Mouse (Mus musculus): Measurements from ENCODE around the gene Plcb4. TPM values are rescaled to one million over a fixed set of nuclear protein-coding genes. Genes with fewer than 3 reads are reported as not detected.
"Not testable (repeated sequence)": the region's sequence is repeated elsewhere in the genome, so short reads cannot be mapped to it uniquely, and the experiment has no call there.

The Plcb4 gene
- total RNA-seq, 1 experiment = 24.0 TPM

DNA sequence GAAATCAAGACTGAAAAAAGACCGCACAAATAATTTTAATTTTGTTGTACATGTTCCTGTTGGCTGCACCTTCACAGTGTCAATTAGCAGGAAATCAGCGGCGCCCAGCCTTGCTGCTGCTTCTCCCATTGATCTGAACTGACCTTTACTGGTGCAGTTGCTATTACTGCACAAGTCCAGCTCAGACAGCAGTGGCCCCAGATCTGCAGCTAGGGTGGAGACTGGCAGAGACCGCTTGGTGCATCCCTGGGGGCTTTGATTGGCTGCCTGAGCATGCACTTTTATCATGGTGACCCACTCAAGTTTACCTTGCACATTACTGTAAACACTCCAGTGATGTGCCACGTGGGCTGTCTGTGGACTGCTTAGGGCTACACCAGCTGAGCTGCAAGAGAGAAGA, 45.9 kb downstream of the Plcb4 start:
- no peak overlapping the region for H3K4me3 ChIP-seq (ENCODE audit: insufficient read depth in 1 of 2, low read depth in 1 of 2, low read length in 2 of 2, poor library complexity in 1 of 2, severe bottlenecking in 1 of 2)
- no peak overlapping the region for H3K9ac ChIP-seq (ENCODE audit: insufficient read depth, low read depth, low read length, poor library complexity, severe bottlenecking)
- in situ Hi-C loops (cut with MboI; ENCODE audit: low sequenced_read_pairs in 2 of 2, unreplicated experiment in 2 of 2) = no loop called here
- TF ChIP-seq MAFK (IDR thresholded peaks at IDR 0.05; ENCODE audit: insufficient read depth, low read depth, low read length) = no peak
- TF ChIP-seq CHD2 (IDR thresholded peaks at IDR 0.05; ENCODE audit: low read depth, low read length) = no peak
- no peak for TF ChIP-seq HCFC1 (IDR thresholded peaks at IDR 0.05; ENCODE audit: borderline replicate concordance, insufficient read depth, low read length)
- no peaks in the 10 kb centered on the region for H3K9me3 ChIP-seq (ENCODE audit: control insufficient read depth, insufficient read depth, low read depth, low read length)
- no peaks in the 10 kb centered on the region for H3K36me3 ChIP-seq (ENCODE audit: control insufficient read depth, insufficient read depth, low read length, poor library complexity, severe bottlenecking)
- no peak for DNase-seq (ENCODE audit: low read depth, low spot score)
- no peak overlapping the region for H3K27ac ChIP-seq (ENCODE audit: insufficient read depth, low read depth, low read length, poor library complexity, severe bottlenecking)
- H3K4me1 ChIP-seq (ENCODE audit: control insufficient read depth in 2 of 2, insufficient read depth in 2 of 2, low read length in 2 of 2, poor library complexity in 1 of 2) = peaks cover 0 to 4% of the 10 kb centered on the region in 2 experiments; a peak in 1 of 4 replicates

DNA sequence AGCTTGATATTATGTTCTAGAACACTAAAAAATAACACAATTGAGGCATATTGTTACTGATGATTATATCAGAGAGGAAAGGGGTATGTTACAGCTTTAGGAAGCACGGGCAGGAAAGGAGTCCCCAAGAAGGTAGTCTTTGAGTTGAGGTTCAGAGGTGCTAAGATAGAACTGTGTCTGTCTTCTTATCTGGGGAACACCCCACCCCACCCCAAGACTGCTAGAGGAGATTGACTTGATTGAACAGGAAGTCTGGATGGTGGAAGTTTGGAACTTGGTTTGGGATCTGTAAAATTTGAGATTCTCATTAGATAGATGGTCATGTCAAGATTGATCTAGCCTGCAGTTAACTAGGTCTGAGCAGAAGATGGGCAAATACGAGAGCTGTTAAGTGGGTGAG, 48.5 kb downstream of the Plcb4 start:
- no peak overlapping the region for H3K27ac ChIP-seq (ENCODE audit: insufficient read depth, low read depth, low read length, poor library complexity, severe bottlenecking)
- no peaks in the 10 kb centered on the region for H3K36me3 ChIP-seq (ENCODE audit: control insufficient read depth, insufficient read depth, low read length, poor library complexity, severe bottlenecking)
- H3K9ac ChIP-seq (ENCODE audit: insufficient read depth, low read depth, low read length, poor library complexity, severe bottlenecking) = no peak overlapping the region
- TF ChIP-seq ZC3H11A (IDR thresholded peaks at IDR 0.05; ENCODE audit: borderline replicate concordance, low read depth, low read length) (no peak), ZNF384 (IDR thresholded peaks at IDR 0.05; ENCODE audit: low read depth, low read length) (no peak), MAFK (IDR thresholded peaks at IDR 0.05; ENCODE audit: insufficient read depth, low read depth, low read length) (no peak)
- H3K4me3 ChIP-seq (ENCODE audit: insufficient read depth in 1 of 2, low read depth in 1 of 2, low read length in 2 of 2, poor library complexity in 1 of 2, severe bottlenecking in 1 of 2) = no peak overlapping the region
- no peak for DNase-seq (ENCODE audit: low read depth, low spot score)
- peaks cover 0 to 8% of the 10 kb centered on the region in 2 experiments; a peak in 3 of 4 replicates for H3K4me1 ChIP-seq (ENCODE audit: control insufficient read depth in 2 of 2, insufficient read depth in 2 of 2, low read length in 2 of 2, poor library complexity in 1 of 2)
- no peaks in the 10 kb centered on the region for H3K9me3 ChIP-seq (ENCODE audit: control insufficient read depth, insufficient read depth, low read depth, low read length)
- in situ Hi-C loops (cut with MboI; ENCODE audit: low sequenced_read_pairs in 2 of 2, unreplicated experiment in 2 of 2) = no loop called here

DNA sequence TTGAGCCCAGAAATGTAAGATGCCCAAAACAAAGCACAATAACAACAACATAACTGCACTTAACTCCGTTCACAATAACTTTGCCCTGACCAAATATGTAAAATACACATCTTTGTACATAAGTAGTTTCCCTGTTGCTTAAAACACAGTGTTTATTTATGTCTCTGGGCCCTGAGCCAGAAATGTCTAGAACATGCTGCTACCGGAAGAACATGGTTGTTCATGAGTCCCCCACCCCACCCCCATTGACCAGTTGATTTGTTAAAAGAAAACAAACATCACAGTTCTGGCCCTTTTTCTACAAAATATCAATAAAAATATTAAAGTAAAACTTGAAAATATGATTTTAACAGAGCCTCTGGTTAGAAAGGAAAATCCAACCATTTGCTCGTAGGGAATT, 49.6 kb downstream of the Plcb4 start:
- no peak for TF ChIP-seq HCFC1 (IDR thresholded peaks at IDR 0.05; ENCODE audit: borderline replicate concordance, insufficient read depth, low read length)
- TF ChIP-seq ZNF384 (IDR thresholded peaks at IDR 0.05; ENCODE audit: low read depth, low read length) = no peak
- TF ChIP-seq ZC3H11A (IDR thresholded peaks at IDR 0.05; ENCODE audit: borderline replicate concordance, low read depth, low read length) = no peak
- no peak for TF ChIP-seq MAFK (IDR thresholded peaks at IDR 0.05; ENCODE audit: insufficient read depth, low read depth, low read length)
- TF ChIP-seq CHD2 (IDR thresholded peaks at IDR 0.05; ENCODE audit: low read depth, low read length) = no peak
- H3K9me3 ChIP-seq (ENCODE audit: control insufficient read depth, insufficient read depth, low read depth, low read length) = no peaks in the 10 kb centered on the region
- H3K27ac ChIP-seq (ENCODE audit: insufficient read depth, low read depth, low read length, poor library complexity, severe bottlenecking) = no peak overlapping the region
- no peaks in the 10 kb centered on the region for H3K36me3 ChIP-seq (ENCODE audit: control insufficient read depth, insufficient read depth, low read length, poor library complexity, severe bottlenecking)
- peaks cover 2 to 9% of the 10 kb centered on the region in 2 experiments; a peak in 3 of 4 replicates for H3K4me1 ChIP-seq (ENCODE audit: control insufficient read depth in 2 of 2, insufficient read depth in 2 of 2, low read length in 2 of 2, poor library complexity in 1 of 2)
- H3K9ac ChIP-seq (ENCODE audit: insufficient read depth, low read depth, low read length, poor library complexity, severe bottlenecking) = no peak overlapping the region
- DNase-seq (ENCODE audit: low read depth, low spot score) = no peak
- H3K4me3 ChIP-seq (ENCODE audit: insufficient read depth in 1 of 2, low read depth in 1 of 2, low read length in 2 of 2, poor library complexity in 1 of 2, severe bottlenecking in 1 of 2) = no peak overlapping the region
- in situ Hi-C loops (cut with MboI; ENCODE audit: low sequenced_read_pairs in 2 of 2, unreplicated experiment in 2 of 2) = no loop called here

DNA sequence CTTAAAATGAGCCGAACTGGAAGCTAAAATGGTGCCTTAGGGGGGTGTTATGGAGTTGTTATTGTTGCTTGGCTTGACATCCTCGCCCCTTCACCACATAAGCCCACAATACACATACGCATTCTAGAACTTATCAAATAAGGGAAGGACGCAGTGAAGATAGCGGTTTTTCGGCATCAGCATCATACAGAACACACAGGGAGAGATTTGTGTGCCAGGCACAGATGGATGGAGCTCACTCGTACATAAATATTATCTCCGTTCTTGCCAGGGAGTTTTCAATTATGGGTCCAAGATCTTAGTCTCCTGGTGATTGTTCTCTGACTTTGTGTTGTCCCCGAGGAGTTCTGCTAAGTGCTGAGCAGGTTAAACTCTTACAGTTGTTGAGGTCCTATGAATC, 50.0 kb downstream of the Plcb4 start:
- Histone ChIP-seq H3K36me3 (ENCODE audit: control insufficient read depth, insufficient read depth, low read length, poor library complexity, severe bottlenecking) (no peaks in the 10 kb centered on the region), H3K9ac (ENCODE audit: insufficient read depth, low read depth, low read length, poor library complexity, severe bottlenecking) (no peak overlapping the region), H3K27ac (ENCODE audit: insufficient read depth, low read depth, low read length, poor library complexity, severe bottlenecking) (no peak overlapping the region), H3K4me1 (ENCODE audit: control insufficient read depth in 2 of 2, insufficient read depth in 2 of 2, low read length in 2 of 2, poor library complexity in 1 of 2) (peaks cover 2 to 6% of the 10 kb centered on the region in 2 experiments; a peak in 3 of 4 replicates), H3K4me3 (ENCODE audit: insufficient read depth in 1 of 2, low read depth in 1 of 2, low read length in 2 of 2, poor library complexity in 1 of 2, severe bottlenecking in 1 of 2) (no peak overlapping the region), H3K9me3 (ENCODE audit: control insufficient read depth, insufficient read depth, low read depth, low read length) (no peaks in the 10 kb centered on the region)
- no peak for TF ChIP-seq HCFC1 (IDR thresholded peaks at IDR 0.05; ENCODE audit: borderline replicate concordance, insufficient read depth, low read length)
- no peak for TF ChIP-seq MAFK (IDR thresholded peaks at IDR 0.05; ENCODE audit: insufficient read depth, low read depth, low read length)
- TF ChIP-seq ZC3H11A (IDR thresholded peaks at IDR 0.05; ENCODE audit: borderline replicate concordance, low read depth, low read length) = no peak
- TF ChIP-seq CHD2 (IDR thresholded peaks at IDR 0.05; ENCODE audit: low read depth, low read length) = no peak
- no peak for DNase-seq (ENCODE audit: low read depth, low spot score)
- in situ Hi-C loops (cut with MboI; ENCODE audit: low sequenced_read_pairs in 2 of 2, unreplicated experiment in 2 of 2) = no loop called here

DNA sequence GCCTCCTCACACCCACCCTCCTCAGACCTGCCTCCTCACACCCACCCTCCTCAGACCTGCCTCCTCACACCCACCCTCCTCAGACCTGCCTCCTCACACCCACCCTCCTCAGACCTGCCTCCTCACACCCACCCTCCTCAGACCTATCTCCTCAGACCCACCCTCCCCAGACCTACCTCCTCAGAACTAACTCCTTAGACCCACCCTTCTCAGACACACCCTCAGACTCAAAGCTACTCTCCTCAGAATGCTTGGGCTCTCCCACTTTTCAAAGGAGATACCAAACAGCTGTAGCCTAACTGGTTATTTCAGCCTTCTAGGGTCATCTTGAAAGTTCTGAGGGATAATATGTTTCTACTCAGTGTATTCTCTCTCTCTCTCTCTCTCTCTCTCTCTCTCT, 50.9 kb downstream of the Plcb4 start:
- H3K27ac ChIP-seq (ENCODE audit: insufficient read depth, low read depth, low read length, poor library complexity, severe bottlenecking); DNase-seq (ENCODE audit: low read depth, low spot score); H3K4me1 ChIP-seq (ENCODE audit: control insufficient read depth in 2 of 2, insufficient read depth in 2 of 2, low read length in 2 of 2, poor library complexity in 1 of 2); H3K4me3 ChIP-seq (ENCODE audit: insufficient read depth in 1 of 2, low read depth in 1 of 2, low read length in 2 of 2, poor library complexity in 1 of 2, severe bottlenecking in 1 of 2); H3K36me3 ChIP-seq (ENCODE audit: control insufficient read depth, insufficient read depth, low read length, poor library complexity, severe bottlenecking); H3K9me3 ChIP-seq (ENCODE audit: control insufficient read depth, insufficient read depth, low read depth, low read length); in situ Hi-C loops (cut with MboI; ENCODE audit: low sequenced_read_pairs in 2 of 2, unreplicated experiment in 2 of 2); H3K9ac ChIP-seq (ENCODE audit: insufficient read depth, low read depth, low read length, poor library complexity, severe bottlenecking): not testable (repeated sequence)
